Mouse (Mus musculus) bone marrow macrophage, adult 2 months (primary cell): ENCODE results near the gene Ddc.

Experiments
- CTCF ChIP-seq: IDR thresholded peaks from 2 replicates; pipeline ENCODE4 v1.5.1; 2012; ENCODE audit warnings: low read depth, mild to moderate bottlenecking, low read length, moderate library complexity
- POLR2A ChIP-seq: IDR thresholded peaks from 2 replicates; pipeline ENCODE4 v1.6.1; 2012; ENCODE audit warnings: mild to moderate bottlenecking, low read depth, low read length, borderline replicate concordance

DNA sequence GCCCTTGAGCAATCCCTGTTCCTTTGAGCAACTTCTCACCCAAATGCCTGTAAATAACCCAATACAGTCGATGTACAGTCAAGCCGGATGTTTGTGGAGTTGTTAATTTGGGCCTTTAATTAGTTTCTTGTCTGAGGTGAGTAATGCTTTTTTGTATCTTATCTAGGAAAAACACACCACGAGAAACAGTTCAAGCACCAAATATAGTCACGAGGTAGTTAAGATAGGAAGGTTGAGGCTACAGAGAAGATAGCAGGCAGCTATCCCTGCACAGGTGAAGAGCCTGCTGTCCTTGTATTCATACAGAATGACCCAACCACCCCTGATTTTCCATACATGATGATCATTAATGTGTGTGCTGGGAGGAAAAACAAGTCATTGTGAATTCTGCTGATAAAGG lies 56.4 kb downstream of the Ddc start:
- no peak for TF ChIP-seq POLR2A
- no peak for TF ChIP-seq CTCF
